Mouse (Mus musculus) embryo, embryonic 11.5 days (tissue): Measurements from ENCODE around the gene Mogs.

Experiments
- DNase-seq: peaks from one replicate; pipeline ENCODE4 v3.0.0-alpha.2; 2012; ENCODE audit warnings: low read depth, low spot score

Mogs gene

DNA sequence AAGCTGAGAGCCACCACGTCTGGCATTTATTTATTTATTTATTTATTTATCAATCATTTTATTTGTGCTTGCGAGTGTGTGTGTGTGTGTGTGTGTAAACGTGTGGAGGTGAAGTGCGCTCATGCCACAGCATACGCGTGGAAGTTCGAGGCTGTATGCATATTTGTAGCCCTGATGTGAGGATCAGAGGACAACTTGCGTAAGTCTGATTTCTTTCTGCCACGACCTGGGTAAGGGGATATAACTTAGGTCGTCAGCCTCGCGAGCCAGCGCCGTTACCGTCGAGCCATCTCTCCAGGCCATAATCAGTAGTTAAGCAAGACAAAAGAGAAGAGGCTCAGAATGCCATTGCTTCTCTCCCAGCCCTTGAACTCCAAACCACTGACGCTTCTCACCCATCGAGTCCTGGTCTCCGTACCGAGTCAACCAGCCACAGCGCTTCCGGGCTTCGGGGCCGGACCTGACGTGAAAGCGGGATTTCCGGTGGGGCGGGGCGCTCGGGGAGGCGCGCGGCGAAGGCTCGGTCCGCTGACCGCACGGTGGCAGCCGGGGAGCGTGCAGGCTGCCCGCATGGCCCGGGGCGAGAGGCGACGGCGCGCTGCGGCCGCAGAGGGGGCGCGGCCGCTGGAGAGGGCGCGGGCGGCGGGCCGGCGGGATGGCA lies at the start of gene Mogs:
Mogs (plus strand) TSS at position 486 of the 661 bp plus-strand sequence.
- peak; percentile 86 for DNase-seq

DNA sequence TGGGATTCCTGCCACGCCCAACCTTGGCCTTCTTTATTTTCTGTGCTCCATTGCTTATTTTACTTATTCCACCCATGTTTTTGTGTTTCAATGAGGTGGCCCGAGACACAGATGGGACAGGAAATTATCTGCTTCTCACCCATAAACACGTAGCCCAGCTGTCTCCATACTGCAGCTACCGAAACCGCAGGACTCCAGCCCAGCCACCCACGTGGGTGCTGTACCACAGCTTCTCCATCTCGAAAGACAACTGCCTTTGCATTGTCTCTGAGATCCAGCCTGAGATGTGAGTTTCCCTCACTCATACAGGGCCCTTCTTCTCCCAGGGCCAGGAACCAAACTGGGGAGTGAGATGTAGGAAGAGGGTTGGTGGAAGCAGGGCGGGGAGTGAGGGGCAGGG lies 49.3 kb upstream of the Mogs start:
- DNase-seq = no peak

GRCm38 (mm10) chr6:83066441-83066840 lies 48.9 kb upstream of the Mogs start:
- no peak for DNase-seq

- no peak for DNase-seq
These were observed 47.1 kb upstream of the Mogs start for GRCm38 (mm10) chr6:83068221-83068620.

- DNase-seq = no peak
These were observed 46.4 kb upstream of the Mogs start for GRCm38 (mm10) chr6:83068706-83069487.

- no peak for DNase-seq
These were observed 45.6 kb upstream of the Mogs start for GRCm38 (mm10) chr6:83069488-83070246.

DNA sequence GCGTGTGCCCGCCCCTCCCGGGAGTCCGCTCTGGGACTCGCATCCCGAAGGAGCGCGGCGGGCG lies 45.2 kb upstream of the Mogs start, which contains the start of gene Tlx2:
Tlx2 (minus strand) TSS at position 47 of the 64 bp plus-strand sequence.
- no peak for DNase-seq

GRCm38 (mm10) chr6:83070311-83071219 lies 44.7 kb upstream of the Mogs start:
- no peak for DNase-seq

GRCm38 (mm10) chr6:83071220-83071619 lies 44.1 kb upstream of the Mogs start:
- DNase-seq = no peak

DNA sequence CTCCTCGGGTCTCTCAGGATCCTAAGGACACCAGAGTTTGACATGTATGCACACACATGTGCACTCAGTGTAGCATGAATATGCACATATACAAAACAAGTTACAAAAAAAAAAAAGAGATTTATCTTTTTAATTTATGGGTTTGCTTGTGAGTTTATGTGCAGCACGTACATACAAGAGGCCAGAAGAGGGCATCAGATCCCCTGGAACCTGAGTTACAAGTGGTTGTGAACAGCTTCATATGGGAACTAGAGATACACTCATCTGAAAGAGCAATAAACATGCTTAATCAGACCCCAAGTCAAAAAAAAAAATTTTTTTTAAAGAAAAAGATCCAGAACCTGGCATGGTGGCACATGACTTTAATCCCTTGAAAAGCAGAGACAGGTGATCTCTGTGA lies 40.3 kb upstream of the Mogs start:
- no peak for DNase-seq

DNA sequence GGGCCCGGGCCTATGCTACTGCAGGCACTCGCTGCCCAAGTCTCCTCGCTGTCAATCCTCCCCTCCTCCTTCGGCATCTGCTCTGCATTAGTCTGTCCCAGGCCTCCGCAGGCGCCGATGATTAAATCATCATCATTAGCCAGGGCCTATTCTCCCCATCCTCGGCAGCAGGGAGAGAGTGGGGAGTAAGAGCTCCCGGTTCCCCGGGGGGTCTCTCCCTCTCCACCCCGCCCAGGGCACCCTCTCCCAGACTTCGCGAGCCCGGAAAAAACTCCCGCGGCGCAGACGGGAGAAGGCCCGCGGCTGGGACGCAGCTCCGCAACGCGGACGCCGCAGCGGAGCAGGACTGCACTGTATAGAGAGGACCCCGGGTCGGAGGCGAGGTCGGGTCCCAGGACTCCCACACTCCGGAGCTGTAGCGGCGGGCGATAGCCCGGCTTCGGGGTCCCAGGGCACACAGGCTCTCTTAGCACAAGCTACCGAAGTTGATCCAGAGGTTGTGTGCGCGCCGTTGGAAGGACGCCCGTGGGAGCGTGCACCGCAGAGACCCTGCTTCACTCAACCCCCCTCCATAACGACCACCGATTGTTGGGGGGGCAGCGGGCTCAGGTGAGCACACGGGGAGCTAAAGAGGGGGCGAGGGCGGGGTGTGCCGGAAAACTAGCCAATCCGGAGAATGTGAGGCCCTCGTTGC lies 37.5 kb upstream of the Mogs start, which contains the start of gene Pcgf1:
Pcgf1 (plus strand) TSS at position 240 of the 694 bp plus-strand sequence.
- no peak for DNase-seq

DNA sequence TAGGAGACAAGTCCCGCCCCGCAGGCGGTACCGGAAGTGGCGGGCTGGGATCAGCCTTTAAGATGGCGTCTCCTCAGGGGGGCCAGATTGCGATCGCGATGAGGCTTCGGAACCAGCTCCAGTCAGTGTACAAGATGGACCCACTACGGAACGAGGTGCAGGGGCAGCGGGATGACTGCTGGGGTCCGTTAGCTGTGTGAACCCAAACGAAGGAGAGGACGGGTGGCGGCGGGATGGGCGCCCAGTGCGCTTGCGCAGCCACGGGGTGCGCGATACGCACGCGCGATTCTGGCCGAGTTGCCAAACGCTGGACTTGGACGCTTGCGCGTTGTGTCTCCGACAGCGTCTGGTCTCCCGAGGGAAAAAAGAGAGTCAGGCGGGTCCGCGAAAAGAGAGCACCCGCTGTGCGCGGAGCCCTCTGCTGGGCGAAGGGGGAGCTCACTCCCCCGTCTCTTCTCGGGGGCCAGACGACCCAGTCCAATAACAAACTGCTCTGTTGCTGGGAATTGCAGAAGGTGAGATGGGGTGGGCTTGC lies 36.9 kb upstream of the Mogs start:
- peak; percentile 99 for DNase-seq

DNA sequence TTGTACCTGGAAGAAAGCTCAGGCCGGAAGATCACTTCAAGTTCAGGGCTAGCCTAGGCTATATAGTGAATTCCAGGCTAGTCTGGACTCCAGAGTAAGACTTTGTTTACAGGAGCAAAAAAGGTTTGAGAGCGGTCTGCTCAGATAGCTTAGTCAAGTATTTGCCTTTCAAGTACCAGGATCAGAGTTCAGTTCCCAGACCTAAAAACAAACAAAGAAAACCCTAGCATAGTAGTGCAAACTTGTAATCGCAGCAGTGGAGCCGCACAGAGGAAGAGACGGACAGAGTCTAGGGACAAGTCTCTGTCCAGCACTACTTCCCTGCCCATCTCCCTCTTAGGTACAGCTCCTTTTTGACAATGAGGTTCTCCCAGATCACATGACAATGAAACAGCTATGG lies 35.1 kb upstream of the Mogs start:
- no peak for DNase-seq

DNA sequence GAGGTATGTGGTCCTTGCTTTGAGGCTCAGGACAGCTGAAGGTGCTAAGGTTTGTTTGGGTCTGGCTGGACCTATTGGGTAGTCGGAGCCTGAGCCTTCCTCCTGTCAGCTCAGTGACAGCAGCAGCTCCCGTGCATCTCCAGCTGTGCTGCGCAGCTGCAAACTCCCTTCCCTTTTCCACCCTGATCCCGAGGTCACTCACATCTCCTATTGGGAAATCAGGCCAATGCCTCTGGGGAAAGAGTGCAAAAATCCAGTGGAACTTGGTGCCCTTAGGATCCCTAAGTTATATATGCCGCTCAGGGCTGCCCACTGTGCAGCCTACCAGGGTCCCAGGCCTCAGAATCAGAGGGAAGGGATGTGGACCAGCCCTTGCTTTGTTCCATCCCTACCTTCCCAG lies 31.8 kb upstream of the Mogs start:
- DNase-seq = no peak

DNA sequence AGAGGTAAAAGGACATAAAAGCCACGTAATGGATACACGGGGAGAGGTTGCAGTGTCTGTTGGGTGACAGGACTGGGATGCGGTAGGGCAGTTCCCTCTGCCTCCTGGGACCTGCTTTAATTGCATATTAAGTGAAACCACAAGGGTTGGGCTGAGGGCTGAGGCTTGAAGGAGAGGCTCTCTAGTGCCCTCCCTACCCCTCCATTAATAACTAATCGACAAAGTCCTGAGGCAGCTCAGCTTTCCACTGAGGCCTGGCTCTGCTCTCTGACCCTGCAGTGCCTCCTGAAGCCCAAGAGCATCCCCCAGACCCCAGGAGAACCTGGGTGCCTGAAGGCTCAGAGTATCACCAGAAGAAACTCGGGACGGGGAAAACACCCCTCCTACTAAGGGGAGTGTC lies 30.8 kb upstream of the Mogs start:
- no peak for DNase-seq

- DNase-seq = no peak
These were observed 28.9 kb upstream of the Mogs start, which contains the start of gene Lbx2 for GRCm38 (mm10) chr6:83086121-83087035. Lbx2 (plus strand) TSS chr6:83086367.

DNA sequence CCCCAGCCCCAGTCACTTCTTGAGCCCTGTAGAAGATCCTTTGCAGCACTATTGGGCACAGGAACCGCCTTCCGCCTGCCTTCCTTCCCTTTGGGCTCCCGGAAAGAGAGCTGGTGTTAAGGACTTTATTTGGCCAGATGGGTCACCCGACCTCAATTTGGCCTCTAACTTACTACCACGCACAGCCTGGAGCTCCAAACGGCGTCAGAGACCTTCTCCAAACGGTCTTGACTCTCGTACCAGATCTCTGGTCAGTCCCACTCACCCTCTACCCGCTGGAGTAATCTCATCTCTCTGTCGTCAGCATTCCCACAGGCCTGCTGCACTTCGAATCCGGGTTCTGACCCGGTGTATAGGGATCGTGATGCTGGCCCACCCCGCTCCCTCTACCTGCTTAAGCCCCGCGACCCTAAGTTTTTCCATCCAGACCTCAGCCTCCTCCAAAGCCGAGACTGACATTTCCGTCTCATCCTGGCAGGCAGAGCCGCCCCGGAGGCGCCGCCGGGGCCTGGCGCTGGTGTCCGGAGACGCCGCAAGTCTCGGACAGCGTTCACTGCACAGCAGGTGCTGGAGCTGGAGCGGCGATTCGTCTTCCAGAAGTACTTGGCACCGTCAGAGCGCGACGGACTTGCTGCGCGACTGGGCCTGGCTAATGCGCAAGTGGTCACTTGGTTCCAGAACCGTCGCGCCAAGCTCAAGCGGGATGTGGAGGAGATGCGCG lies 27.9 kb upstream of the Mogs start:
- no peak for DNase-seq

GRCm38 (mm10) chr6:83087926-83088260 lies 27.4 kb upstream of the Mogs start:
- DNase-seq = no peak

DNA sequence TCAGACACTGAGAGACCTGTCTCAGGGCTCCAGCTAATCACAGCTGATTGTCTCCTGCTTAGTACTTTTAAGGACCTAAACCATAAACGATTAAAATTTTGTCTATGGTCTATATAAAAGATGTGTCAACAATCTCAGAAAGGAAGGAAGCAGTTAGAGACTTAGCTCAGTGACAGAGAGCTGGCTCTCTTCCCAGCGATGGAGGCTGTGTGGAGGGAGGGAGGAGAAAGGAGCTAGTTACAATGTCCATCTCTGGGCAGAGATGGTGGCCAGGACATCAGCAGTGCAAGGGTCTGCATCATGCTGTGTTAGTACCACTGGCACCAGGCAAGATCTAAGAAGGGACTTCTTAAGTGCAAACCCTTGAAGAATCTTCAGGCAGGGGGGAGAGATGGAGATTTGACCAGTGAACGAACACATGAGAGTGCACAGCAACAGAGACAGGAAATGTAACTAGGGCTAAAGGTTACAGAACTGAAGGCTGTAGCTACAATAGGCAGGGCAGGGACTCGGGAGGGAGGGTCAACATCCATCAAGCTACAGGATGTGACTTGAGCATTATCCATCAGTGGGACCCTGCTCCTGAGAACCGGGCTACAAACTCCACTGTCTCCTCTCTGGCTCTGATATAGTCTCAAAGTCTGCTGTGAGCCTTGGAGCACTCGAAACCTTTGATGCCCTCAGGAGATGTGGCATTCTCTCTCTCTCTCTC lies 22.7 kb upstream of the Mogs start:
- no peak for DNase-seq
